Mouse (Mus musculus) brain, embryonic 18.5 days (tissue): ENCODE results near the gene Rnf207.

Source experiments
- DNase-seq: peaks from one replicate; pipeline ENCODE4 v3.0.0-alpha.2; 2012; ENCODE audit warnings: low read depth, low spot score

The Rnf207 gene

DNA sequence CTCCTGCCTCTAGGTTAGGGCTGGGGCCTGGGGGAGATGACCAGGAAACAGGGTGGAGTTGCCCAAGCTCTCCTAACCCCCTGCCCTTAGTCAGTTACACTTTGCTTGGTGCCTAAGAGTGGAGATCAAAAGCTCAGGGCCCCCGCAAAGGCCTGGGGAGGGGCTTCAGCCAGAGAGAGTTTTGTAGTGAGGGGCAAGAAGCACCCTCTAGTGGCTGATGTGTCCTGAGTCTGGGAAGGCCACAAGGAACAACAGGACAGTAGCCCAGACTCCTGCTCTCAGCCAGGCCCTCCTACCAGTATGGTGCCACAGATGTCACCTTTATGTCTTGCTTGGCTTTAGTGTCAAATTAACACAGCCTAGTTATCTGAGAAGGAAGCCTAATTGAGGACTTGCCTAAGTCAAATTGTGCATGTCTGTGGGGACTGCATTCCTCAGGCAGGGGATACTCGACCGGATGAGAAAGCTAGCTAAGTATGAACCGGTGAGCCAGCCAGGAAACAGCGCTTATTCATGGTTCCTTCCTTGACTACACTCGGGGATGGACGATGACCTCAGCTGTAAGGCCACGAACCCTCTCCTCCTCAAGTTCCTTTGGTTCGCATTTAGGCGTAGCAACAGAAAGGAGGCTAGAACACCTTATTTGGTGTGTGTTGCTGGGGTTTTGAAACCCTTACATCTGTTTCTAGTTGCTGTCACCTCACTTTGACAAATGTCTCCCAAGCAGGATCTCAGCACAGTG, 24.4 kb downstream of the Rnf207 start:
- no peak for DNase-seq

GRCm38 (mm10) chr4:152292102-152292765, 26.6 kb downstream of the Rnf207 start:
- DNase-seq, result no peak

DNA sequence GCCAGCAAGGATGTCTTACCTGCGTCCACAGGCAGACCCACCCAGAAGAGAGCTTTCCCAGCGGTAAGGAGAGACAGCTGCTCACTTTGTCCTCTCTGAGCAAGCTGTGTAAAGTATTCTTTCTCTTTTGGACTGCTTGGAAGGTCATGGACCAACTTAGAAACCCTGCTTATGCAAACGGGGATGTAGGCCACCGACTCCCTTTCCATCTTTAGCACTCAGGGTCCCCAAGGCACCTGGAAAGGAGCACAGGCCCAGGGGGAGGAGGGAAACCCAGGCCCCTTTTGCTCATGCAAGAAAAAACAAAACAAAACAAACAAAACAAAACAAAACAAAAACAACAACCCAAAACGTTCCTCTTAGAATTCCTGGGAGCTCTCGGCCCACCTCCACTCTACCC, 27.2 kb downstream of the Rnf207 start, which contains the start of gene Hes3:
Gene Hes3, minus strand, starts transcription at position 101 of the 400 bp plus-strand sequence.
- no peak for DNase-seq

DNA sequence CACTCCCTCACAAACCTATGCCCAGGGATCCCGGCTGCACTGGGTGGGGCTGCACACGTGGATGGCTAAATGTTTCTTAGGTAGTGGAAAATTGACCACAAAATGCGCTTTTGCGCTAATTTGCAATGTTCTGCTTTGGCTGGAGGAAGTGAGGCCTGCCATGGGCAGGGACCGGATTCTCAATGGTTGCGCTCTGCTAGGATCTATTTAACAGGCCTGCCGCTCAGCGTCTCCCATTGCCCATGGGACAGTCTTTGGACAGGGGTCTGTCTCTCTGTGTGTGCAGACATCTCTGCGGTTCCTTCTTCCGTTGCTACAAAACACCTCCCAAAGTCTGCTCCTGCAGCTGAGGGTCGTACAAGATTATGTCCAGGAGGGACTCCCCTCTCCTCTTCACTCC, 27.8 kb downstream of the Rnf207 start:
- DNase-seq, result no peak

- DNase-seq, result no peak
Observed at GRCm38 (mm10) chr4:152290385-152290784, 28.4 kb downstream of the Rnf207 start.

DNA sequence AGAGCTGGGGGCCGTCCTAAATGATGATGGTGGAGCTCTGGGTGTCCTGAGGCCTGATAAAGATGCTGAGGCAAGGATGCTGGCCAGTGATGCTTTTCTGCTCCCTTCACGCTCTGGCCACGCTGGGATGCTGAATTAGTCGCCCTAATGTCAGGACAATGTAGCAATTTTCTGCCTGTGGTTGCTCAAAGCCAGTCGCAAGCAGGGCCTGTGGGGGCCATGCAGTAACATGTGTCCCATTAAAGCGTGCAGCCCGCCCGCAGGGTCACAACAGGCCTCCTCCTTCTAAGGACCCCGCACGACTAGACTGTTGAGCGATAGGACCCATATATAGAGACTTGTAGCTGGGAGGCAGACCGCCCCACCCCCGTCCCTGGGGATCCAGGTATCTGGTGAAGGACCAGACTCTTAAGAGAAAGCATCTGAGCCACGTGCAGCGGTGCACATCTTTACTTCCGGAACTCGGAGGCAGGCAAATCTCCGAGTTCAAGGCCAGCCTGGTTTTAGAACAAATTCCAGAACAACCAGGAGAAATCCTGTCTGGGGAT, 30.3 kb downstream of the Rnf207 start:
- no peak for DNase-seq

- DNase-seq, result no peak
Observed at GRCm38 (mm10) chr4:152287317-152288120, 31.3 kb downstream of the Rnf207 start.

GRCm38 (mm10) chr4:152286887-152287286, 31.9 kb downstream of the Rnf207 start:
- DNase-seq, result no peak

DNA sequence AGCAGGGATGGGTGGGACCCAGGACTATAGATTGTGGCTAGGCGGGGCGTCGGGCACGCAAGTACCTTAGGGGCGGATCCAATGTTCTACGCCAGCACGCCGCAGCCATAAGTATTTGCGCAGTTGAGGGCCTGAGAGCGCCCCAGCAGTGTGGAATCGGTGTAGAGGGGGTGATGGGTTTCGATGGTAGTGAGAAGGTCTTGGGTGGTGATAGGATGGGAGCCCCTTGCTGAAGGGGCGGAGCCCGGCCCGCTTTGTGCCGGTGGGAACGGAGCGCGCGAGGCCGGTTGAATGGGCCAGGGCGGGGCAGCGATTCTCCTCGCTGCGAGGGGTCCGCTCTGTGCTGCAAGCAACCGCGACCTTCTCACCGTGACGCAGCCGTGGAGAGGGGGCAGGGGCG, 32.6 kb downstream of the Rnf207 start:
- DNase-seq, result no peak

- no peak for DNase-seq
Observed at GRCm38 (mm10) chr4:152285505-152285904, 33.3 kb downstream of the Rnf207 start.

- no peak for DNase-seq
Observed at GRCm38 (mm10) chr4:152283186-152283950, 35.4 kb downstream of the Rnf207 start.

DNA sequence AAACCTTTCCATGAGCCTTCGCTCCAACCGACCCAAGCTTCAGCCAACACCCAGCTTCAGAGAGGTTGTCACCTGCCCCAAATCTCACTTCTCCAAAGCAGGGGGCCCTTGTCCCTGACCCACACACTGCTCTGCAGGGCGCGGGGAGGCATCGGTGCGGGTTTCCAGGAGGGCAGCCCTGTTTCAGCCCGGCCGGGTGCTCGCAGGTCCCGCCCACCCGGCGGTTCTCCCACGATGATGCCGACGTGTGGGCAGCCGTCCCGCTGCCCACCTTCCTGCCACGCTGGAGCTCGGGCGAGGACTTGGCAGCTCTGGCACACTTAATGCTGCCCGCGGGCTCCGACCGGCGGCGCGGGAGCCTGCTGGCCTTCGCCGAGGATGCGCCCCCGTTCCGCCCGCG, 36.1 kb downstream of the Rnf207 start:
- DNase-seq, result no peak

DNA sequence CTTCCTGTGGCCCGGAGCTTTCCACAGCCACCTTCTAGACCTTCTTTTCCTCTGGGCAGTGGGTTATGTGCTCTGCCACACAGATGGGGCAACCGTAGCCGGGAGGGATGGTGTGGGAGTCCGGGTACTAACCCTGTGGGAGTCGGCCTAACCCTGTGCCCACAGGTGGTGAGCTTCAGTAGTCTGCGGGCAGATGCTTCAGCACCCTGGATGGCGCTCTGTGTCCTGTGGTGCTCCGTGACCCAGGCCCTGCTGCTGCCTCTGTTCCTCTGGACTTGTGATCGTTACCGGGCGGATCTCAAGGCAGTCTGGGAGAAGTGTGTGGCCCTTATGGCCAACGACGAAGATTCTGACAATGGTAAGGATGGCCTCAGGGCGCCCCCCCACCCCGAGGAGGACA, 37.2 kb downstream of the Rnf207 start:
- DNase-seq, result no peak

DNA sequence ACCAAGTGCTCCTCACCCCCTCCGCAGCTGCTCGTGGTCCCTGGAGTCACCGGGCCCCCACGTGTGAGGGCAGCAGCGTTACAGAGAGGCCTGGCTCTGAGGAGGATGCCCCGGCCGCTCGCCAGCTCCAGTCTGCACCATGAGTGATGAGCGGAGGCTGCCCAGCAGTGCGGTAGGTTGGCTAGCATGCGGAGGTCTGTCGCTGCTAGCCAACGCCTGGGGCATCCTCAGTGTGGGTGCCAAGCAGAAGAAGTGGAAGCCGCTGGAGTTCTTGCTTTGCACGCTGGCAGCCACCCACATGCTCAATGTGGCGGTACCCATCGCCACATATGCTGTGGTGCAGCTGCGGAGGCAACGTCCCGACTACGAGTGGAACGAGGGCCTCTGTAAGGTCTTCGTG, 39.8 kb downstream of the Rnf207 start:
- no peak for DNase-seq

DNA sequence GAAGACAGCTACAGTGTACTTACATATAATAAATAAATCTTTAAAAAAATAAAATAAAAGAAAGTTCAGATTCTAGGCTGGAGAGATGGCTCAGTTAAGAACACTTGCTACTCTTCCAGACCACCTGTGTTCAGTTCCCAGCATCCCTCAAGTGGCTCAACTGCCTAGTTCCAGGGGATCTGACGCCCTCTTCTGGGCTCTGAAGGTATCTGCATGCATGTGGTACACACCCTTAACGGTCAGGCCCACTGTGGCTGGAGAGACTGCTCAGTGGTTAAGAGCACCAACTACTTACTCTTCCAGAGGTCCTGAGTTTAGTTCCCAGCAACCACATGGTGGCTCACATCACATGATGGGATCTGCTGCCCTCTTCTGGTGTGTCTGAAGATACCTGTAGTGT, 40.9 kb downstream of the Rnf207 start:
- DNase-seq, result no peak

DNA sequence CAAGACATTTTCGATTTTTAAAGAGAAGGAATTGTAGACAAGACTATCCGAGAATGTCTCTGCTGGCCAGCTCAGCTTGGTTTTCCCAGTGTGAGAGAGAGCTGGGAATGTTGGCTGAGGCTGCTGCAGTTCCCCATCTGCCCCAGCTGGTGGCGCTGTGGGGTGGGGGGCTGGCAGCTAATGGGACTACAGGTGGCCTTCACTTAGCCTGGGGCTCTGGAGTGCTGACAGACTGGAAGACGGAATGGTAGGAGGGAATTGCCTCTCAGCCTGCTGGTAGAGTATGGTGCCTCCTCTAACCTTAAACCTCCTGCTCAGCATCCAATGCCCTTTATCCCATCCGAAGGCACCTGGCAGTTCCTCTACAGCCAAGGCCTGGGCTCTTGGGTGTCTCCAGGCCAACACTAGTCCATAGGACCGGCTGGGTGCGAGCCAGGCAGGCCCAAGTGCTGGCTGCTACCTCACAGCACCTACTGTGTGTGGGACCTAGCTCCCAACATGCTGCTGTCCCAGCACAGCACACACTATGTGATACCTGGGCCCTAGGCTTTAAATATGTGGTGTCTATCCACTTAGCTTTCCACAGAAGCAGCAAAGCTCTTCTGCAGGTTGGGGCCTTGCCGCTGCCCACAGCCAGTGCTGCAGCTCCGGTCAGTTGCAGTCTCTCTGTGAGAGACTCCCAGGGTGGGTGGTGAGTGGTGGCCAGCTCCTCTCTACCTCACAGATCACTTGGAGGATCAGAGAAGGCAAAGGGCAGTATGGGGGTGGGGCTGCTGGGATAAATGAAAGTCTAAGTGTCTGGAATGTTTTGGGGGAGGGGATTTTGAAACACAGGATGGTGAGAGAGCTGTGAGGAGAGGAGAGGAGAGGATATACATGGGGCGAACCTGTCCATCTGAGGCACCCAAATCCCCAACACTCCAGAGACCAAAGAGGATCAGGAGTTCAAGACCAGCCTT, 42.1 kb downstream of the Rnf207 start:
- no peak for DNase-seq

GRCm38 (mm10) chr4:152274681-152275131, 44.1 kb downstream of the Rnf207 start:
- no peak for DNase-seq

GRCm38 (mm10) chr4:152273621-152274236, 45.1 kb downstream of the Rnf207 start, which contains the start of gene Gpr153:
Gene Gpr153, plus strand, starts transcription at chr4:152274232.
- no peak for DNase-seq

DNA sequence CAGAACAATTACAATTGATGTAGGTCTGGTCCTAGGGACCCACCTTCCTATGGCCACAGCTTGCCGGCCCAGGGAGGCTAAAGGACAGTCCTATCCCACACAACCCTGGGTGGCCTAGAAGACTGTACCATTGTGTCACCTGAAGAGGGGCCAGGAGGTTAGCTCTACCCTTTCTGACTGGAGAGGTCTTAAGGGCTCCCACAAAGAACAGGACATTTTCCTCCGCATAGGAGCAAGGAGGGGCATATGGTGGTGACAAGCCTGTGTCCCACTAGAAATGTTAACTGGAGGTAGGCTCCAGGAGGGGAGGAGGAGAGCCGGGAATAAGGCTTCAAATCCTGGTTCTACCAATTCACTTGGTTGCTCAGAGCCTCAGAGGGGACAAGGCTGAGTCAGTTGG, 45.6 kb downstream of the Rnf207 start:
- no peak for DNase-seq
